Mouse (Mus musculus) midbrain, postnatal 0 days (tissue): ENCODE results near the gene Irx4. TPM values are rescaled to one million over a fixed set of nuclear protein-coding genes. Genes with fewer than 3 reads are reported as not detected.

Experiments
- ATAC-seq: fragments of 200-750 bp; cut with Nextera tagmentation; 2 replicates; pipeline ENCODE4 v1.8.0; 2017; ENCODE audit warnings: moderate number of reproducible peaks, mild to moderate bottlenecking, moderate TSS enrichment, moderate library complexity; ENCODE audit not compliant: low FRiP score
- DNase-seq: peaks from one replicate; pipeline ENCODE4 v3.0.0-alpha.2; 2015; ENCODE audit warnings: low spot score
- H3K27ac ChIP-seq: fragments of 300-500 bp; sonication (generic); 2 replicates; pipeline ENCODE4 v1.5.1; 2014; ENCODE audit warnings: low read depth, mild to moderate bottlenecking, low read length, mixed read lengths
- H3K27me3 ChIP-seq: fragments of 300-500 bp; sonication (generic); 2 replicates; pipeline ENCODE4 v1.6.1; 2014; ENCODE audit warnings: low read length, control low read depth, mixed read lengths; ENCODE audit not compliant: insufficient read depth
- H3K36me3 ChIP-seq: fragments of 300-500 bp; sonication (generic); 2 replicates; pipeline ENCODE4 v1.6.1; 2014; ENCODE audit warnings: low read length, control low read depth, mixed read lengths; ENCODE audit not compliant: insufficient read depth
- H3K4me1 ChIP-seq: fragments of 300-500 bp; sonication (generic); 2 replicates; pipeline ENCODE4 v1.6.1; 2014; ENCODE audit warnings: mild to moderate bottlenecking, control low read depth, antibody characterized with exemption, low read length, mixed read lengths; ENCODE audit not compliant: insufficient read depth
- H3K4me2 ChIP-seq: fragments of 300-500 bp; sonication (generic); 2 replicates; pipeline ENCODE4 v1.6.1; 2014; ENCODE audit warnings: low read depth, mild to moderate bottlenecking, low read length, mixed read lengths; ENCODE audit not compliant: poor library complexity, severe bottlenecking
- H3K4me3 ChIP-seq: fragments of 300-500 bp; sonication (generic); 2 replicates; pipeline ENCODE4 v1.5.1; 2014; ENCODE audit warnings: low read depth, mild to moderate bottlenecking, low read length, moderate library complexity
- H3K9ac ChIP-seq: fragments of 300-500 bp; sonication (generic); replicated peaks from 2 replicates; pipeline ENCODE4 v1.6.1; 2014; ENCODE audit warnings: mild to moderate bottlenecking, low read length, moderate library complexity, mixed read lengths; ENCODE audit not compliant: poor library complexity, severe bottlenecking
- H3K9me3 ChIP-seq: fragments of 300-500 bp; sonication (generic); 2 replicates; pipeline ENCODE4 v1.6.1; 2016; ENCODE audit warnings: low read length, control low read depth
- CTCF ChIP-seq: IDR thresholded peaks from 2 replicates; pipeline ENCODE4 v1.5.1; 2016; ENCODE audit warnings: antibody characterized with exemption, mild to moderate bottlenecking
- WGBS: fragments of 180-500 bp; shearing (Covaris S2); extraction: QIAGEN DNeasy Blood & Tissue Kit; methylation state at CpG from one replicate; pipeline ENCODE4 v1.1.7; 2014; 5-methylcytosine and 5-hydroxymethylcytosine counted together
- polyA plus RNA-seq: library from polyadenylated mRNA; unstranded; fragments of >200 nt; fragmentation: Nextera tagmentation; extraction: Ambion mirVana; gene quantifications from 2 replicates; pipeline ENCODE4 v1.2.1, GENCODE M21; 2015
- total RNA-seq: library from RNA; depleted of rRNA; stranded (reverse); fragments of >200 nt; gene quantifications from 2 replicates; pipeline ENCODE4 v1.2.3, GENCODE M21; 2014; rRNA removed

Gene Irx4
- total and polyA plus RNA-seq, 2 experiments from 2014 or later, result 0.63 to 2.8 TPM

GRCm38 (mm10) chr13:73304729-73305128 is 44.5 kb downstream of the Irx4 start:
- ATAC-seq (no peak), DNase-seq (no peak)
- Histone ChIP-seq H3K9me3 (no peaks in the 10 kb centered on the region), H3K27ac (no peak overlapping the region), H3K4me3 (no peak overlapping the region), H3K4me1 (no peaks in the 10 kb centered on the region), H3K9ac (no peak overlapping the region), H3K36me3 (no peaks in the 10 kb centered on the region), H3K4me2 (no peak overlapping the region), H3K27me3 (no peaks in the 10 kb centered on the region; the same call in 1 of the 2 replicates)
- no peak for TF ChIP-seq CTCF
- 54% methylated on average over 6 of the region's 6 CpGs for WGBS

GRCm38 (mm10) chr13:73305398-73306084 is 45.3 kb downstream of the Irx4 start:
- H3K27ac ChIP-seq, result no peak overlapping the region
- no peaks in the 10 kb centered on the region for H3K36me3 ChIP-seq
- no peak overlapping the region for H3K4me2 ChIP-seq
- DNase-seq (no peak), ATAC-seq (no peak)
- no peaks in the 10 kb centered on the region; the same call in 1 of the 2 replicates for H3K27me3 ChIP-seq
- no peaks in the 10 kb centered on the region for H3K9me3 ChIP-seq
- no peak overlapping the region; the same call in 1 of the 2 replicates for H3K9ac ChIP-seq
- H3K4me1 ChIP-seq, result 0 out of 2 replicates have a peak, but pooled peaks cover 5% of the 10 kb centered on the region
- H3K4me3 ChIP-seq, result no peak overlapping the region
- 20% methylated on average over 8 of the region's 8 CpGs for WGBS
- no peak for TF ChIP-seq CTCF

- no peak for DNase-seq
- WGBS, result 33% methylated on average over 4 of the region's 4 CpGs
- ATAC-seq, result no peak; the same call in 1 of the 2 replicates
- no peaks in the 10 kb centered on the region for H3K9me3 ChIP-seq
- no peaks in the 10 kb centered on the region; the same call in 1 of the 2 replicates for H3K27me3 ChIP-seq
- H3K4me3 ChIP-seq, result no peak overlapping the region
- no peak overlapping the region for H3K9ac ChIP-seq
- no peak overlapping the region for H3K4me2 ChIP-seq
- H3K36me3 ChIP-seq, result no peaks in the 10 kb centered on the region
- no peak for TF ChIP-seq CTCF
- no peak overlapping the region for H3K27ac ChIP-seq
- 0 out of 2 replicates have a peak, but pooled peaks cover 5% of the 10 kb centered on the region for H3K4me1 ChIP-seq
Measured at GRCm38 (mm10) chr13:73306085-73306410, 45.8 kb downstream of the Irx4 start.

DNA sequence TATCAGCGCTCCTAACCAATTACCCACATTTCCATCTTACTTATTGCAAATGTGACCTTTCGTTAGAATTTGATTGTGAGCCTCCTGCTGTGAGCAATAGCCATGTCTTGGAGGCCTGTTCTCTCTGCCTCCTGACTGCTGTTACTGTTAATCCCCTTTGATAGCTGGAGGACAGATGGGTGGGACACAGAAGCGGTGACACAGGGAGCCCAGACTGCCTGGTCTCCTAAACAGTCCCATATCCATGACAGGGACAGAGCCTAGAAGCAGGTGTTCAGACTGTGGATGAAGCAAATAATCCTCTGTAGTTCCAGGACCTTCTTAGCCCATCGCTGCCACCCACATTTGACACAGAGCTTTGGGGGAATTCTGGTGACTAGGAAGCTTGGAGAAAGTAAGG is 46.2 kb downstream of the Irx4 start:
- 38% methylated on average over 4 of the region's 4 CpGs for WGBS
- Histone ChIP-seq H3K9ac (no peak overlapping the region), H3K9me3 (no peaks in the 10 kb centered on the region), H3K4me1 (0 out of 2 replicates have a peak, but pooled peaks cover 5% of the 10 kb centered on the region), H3K27me3 (no peaks in the 10 kb centered on the region; the same call in 1 of the 2 replicates), H3K27ac (no peak overlapping the region), H3K36me3 (no peaks in the 10 kb centered on the region), H3K4me2 (no peak overlapping the region), H3K4me3 (no peak overlapping the region)
- ATAC-seq, result no peak; the same call in 1 of the 2 replicates
- no peak for DNase-seq
- no peak for TF ChIP-seq CTCF

GRCm38 (mm10) chr13:73310183-73310929 is 50.1 kb downstream of the Irx4 start:
- Histone ChIP-seq H3K36me3 (no peaks in the 10 kb centered on the region), H3K4me2 (no peak overlapping the region), H3K9me3 (no peaks in the 10 kb centered on the region), H3K27ac (no peak overlapping the region), H3K9ac (no peak overlapping the region), H3K4me3 (no peak overlapping the region), H3K4me1 (0 out of 2 replicates have a peak, but pooled peaks cover 5% of the 10 kb centered on the region), H3K27me3 (no peaks in the 10 kb centered on the region; the same call in 1 of the 2 replicates)
- ATAC-seq (peak; percentile 38; the same call in 1 of the 2 replicates), DNase-seq (peak; percentile 54)
- WGBS, result 26% methylated on average over 8 of the region's 8 CpGs
- TF ChIP-seq CTCF, result peak; percentile 75

Other genes starting within 250 kb of the Irx4 start
- gene Mrpl36, start 68.0 kb downstream of the Irx4 start, total RNA-seq, result 26.8 and 40.1 TPM in 2 replicates
- gene Mrpl36, start 68.0 kb downstream of the Irx4 start, polyA plus RNA-seq, result 55.1 TPM in 2 replicates
- 111 and 132 TPM in 2 replicates for gene Ndufs6, start 68.1 kb downstream of the Irx4 start, total RNA-seq
- gene Ndufs6, start 68.1 kb downstream of the Irx4 start, polyA plus RNA-seq, result 477 and 509 TPM in 2 replicates
- 168 and 225 TPM in 2 replicates for gene Lpcat1, start 206.7 kb downstream of the Irx4 start, total RNA-seq
- 83.4 and 86.2 TPM in 2 replicates for gene Lpcat1, start 206.7 kb downstream of the Irx4 start, polyA plus RNA-seq